Comparison of ENCODE assay signal across 23 mouse cellular contexts in the genomic region with DNA sequence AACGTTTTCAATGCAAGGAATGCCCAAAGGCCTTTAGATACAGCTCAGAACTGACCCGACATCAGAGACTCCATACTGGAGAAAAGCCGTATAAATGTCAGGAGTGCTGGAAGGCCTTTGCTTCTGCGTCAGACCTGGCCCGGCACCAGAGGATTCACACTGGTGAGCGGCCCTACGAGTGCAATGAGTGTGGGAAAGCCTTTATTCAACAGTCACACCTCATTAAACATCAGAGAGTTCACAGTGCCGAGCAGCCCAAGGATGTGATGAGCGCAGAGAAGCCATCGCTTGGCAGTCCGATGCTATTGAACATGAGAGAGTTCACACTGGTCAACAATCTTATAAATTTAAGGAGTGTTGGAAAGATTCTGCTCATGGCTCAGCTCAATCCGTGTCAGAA.
"Had no signal": no experiment of that assay in that cellular context is flagged by ENCODE, and none has a peak within 500 bp of the region (broad histone marks: within the 10 kb centered on the region; RNA-seq: fewer than 3 reads in every experiment).

No protein-coding gene starts in this region.

- ATAC-seq: forebrain, embryonic 15.5 days; forebrain, postnatal 0 days; hindbrain, postnatal 0 days; intestine, embryonic 16.5 days; liver, embryonic 12.5 days had no signal

- H3K27ac ChIP-seq: forebrain, embryonic 15.5 days; heart, embryonic 13.5 days; heart, embryonic 15.5 days; hindbrain, embryonic 13.5 days; hindbrain, embryonic 15.5 days; hindbrain, postnatal 0 days; limb, embryonic 13.5 days; limb, embryonic 15.5 days; liver, embryonic 12.5 days; liver, embryonic 14.5 days had no signal

- DNase-seq: forebrain, postnatal 0 days; gastrocnemius, postnatal 14 days; gastrocnemius, postnatal 36 days; heart, adult 18-20 months; heart, postnatal 14 days; heart, postnatal 36 days; kidney, adult 11 months; kidney, postnatal 25 days; layer of hippocampus, adult 9-11 months; layer of hippocampus, postnatal 36 days; left cerebral cortex, postnatal 4 days had no signal

- H3K9me3 ChIP-seq: forebrain, embryonic 15.5 days; heart, embryonic 15.5 days; hindbrain, embryonic 13.5 days; hindbrain, embryonic 15.5 days; limb, embryonic 15.5 days had no signal

- H3K4me2 ChIP-seq: forebrain, embryonic 15.5 days; heart, embryonic 11.5 days; heart, embryonic 13.5 days; heart, embryonic 15.5 days; hindbrain, embryonic 13.5 days; hindbrain, embryonic 15.5 days; limb, embryonic 13.5 days; limb, embryonic 15.5 days; liver, embryonic 12.5 days had no signal

- H3K27me3 ChIP-seq: forebrain, embryonic 15.5 days; heart, embryonic 13.5 days; heart, embryonic 15.5 days; hindbrain, embryonic 13.5 days; hindbrain, embryonic 15.5 days; limb, embryonic 13.5 days; limb, embryonic 15.5 days; liver, embryonic 12.5 days had no signal

- H3K9ac ChIP-seq: forebrain, embryonic 15.5 days; forebrain, postnatal 0 days; heart, embryonic 13.5 days; heart, embryonic 15.5 days; hindbrain, embryonic 13.5 days; hindbrain, embryonic 15.5 days; limb, embryonic 13.5 days; limb, embryonic 15.5 days; liver, embryonic 12.5 days; liver, embryonic 14.5 days had no signal

- H3K4me3 ChIP-seq: forebrain, embryonic 15.5 days; heart, embryonic 13.5 days; heart, embryonic 15.5 days; hindbrain, embryonic 13.5 days; hindbrain, embryonic 15.5 days; limb, embryonic 13.5 days; limb, embryonic 15.5 days; liver, embryonic 12.5 days had no signal

- H3K4me1 ChIP-seq: forebrain, embryonic 15.5 days; heart, embryonic 13.5 days; heart, embryonic 15.5 days; hindbrain, embryonic 13.5 days; hindbrain, embryonic 15.5 days; limb, embryonic 13.5 days; limb, embryonic 15.5 days; liver, embryonic 12.5 days had no signal
